Mouse (Mus musculus): ENCODE data around the gene Setd4.

GRCm38 (mm10) chr16:93615118-93615870 lies 11.4 kb upstream of the Setd4 start:
- peak; percentile 44 for TF ChIP-seq CTCF (conservative IDR thresholded peaks at IDR 0.05; ENCODE audit: low read length)
- no peak for TF ChIP-seq POU5F1 (IDR thresholded peaks at IDR 0.05; ENCODE audit: borderline replicate concordance, low read length)
